Mouse (Mus musculus) heart, adult 11 months (tissue): ENCODE measurements around the gene Hspb9.

Source experiments
- DNase-seq: peaks from one replicate; pipeline ENCODE4 v3.0.0; 2022

Gene Hspb9

DNA sequence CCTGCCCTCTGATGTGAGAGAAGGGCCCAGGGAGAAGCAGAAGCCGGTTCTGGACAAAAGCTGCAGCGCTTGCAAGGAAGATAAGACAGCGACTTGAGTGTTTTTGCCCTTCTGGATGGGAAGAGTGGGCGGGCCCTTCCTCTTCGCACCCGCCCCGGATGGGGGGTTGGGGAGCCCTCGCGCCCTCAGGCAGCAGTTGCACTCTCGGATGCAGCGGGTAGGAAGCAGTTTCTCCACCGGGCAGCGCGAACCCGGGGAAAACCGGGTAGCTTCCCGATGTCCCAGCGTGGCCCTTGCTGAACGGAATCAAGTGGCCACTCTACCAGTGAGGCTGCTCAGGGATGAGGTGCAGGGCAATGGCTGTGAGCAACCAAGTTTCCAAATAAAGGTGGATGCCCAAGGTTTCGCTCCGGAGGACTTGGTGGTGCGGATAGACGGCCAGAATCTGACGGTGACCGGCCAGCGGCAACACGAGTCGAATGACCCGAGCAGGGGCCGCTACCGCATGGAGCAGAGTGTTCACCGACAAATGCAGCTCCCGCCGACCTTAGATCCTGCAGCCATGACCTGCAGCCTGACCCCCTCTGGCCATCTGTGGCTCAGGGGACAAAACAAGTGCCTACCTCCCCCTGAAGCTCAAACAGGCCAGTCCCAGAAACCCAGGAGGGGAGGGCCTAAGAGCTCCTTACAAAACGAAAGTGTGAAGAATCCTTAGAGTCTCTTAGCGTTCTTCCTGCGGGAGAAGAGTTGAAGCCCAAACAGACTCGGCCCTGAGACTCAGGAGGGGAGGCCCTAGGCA is at the start of gene Hspb9:
Gene Hspb9, plus strand, starts transcription at position 116 of the 799 bp plus-strand sequence.
- peak; percentile 99 for DNase-seq

GRCm38 (mm10) chr11:100671049-100671448 is 42.6 kb upstream of the Hspb9 start:
- peak; percentile 76 for DNase-seq

GRCm38 (mm10) chr11:100671956-100672355 is 41.7 kb upstream of the Hspb9 start:
- peak; percentile 96 for DNase-seq

DNA sequence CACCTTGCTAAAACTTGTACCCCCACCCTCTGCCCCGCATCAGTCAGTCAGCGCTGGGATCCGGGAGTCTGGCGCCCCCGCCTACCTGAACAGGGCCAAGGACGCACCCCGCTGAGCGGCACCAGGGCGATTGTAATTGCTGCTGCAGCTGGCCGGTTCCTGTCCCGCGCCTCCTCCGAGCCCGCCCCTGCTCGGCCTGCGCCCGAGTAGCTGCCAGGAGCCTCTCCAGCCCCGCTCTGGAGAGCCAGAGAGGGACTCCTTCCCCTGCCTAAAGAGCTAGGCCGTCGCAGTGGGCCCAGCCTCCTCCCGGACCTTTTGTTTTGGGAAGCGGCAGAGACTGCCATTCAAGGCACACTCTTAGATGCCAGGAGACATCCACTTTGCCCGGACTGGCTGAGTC is 40.5 kb upstream of the Hspb9 start:
- DNase-seq, result peak; percentile 96

DNA sequence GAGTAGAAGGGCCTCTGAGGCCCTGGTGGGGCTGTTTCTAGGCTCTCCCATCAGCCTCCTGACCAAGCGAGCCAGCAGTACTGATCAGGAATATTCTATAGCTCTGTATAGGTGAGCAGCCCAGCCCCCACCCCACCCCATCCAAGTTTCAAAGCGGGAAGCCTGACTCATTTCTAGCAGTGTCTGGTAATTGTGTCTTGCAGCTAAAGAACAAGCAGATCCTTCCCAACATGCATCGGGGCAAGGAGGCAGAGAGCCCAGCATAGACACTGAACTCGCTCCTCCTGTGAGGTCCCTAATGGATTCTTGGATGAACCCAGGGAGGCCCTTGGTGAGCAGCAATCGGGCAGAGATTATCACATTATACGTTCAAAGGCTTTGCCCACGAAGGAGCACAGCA is 35.8 kb upstream of the Hspb9 start:
- no peak for DNase-seq

DNA sequence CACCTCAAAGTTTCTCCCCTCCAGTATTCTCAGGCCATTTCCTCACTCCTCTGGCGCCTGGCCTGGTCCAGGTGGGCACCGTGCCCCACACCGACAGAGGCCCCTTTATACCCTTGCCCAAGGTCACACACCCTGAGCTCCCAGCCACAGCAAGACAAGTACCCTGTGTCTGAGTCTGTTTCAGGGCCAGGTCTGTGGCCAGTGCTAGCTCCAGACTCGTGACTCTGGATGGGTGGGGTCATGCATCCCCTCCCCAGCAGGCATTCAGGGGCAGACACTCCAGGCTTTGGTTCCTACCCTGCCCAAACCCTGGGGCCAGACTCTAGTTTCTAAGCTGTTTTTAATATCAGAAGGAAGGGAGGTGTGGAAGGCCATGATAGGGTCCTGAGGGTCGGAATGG is 31.8 kb upstream of the Hspb9 start:
- peak; percentile 70 for DNase-seq

DNA sequence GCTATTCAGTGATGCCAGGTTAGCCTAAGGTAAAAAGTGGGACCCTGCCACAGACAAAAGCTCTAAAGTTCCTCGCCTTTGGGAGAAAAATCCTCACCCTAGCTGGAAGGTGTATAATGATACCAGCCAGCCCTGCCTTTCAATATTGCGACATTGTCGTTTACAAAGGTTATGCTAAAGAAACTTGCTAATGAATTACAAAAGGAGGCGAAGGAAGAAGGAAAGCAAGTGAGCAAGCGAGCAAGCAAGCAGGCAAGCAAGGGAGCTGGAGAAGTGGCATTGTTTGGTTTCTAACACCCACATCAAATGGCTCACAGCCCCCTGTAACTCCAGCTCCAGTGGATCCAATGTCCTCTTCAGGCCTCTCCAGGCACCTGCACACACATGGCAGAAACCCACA is 31.1 kb upstream of the Hspb9 start:
- DNase-seq, result no peak

- DNase-seq, result no peak
Observed at GRCm38 (mm10) chr11:100684084-100684483, 29.6 kb upstream of the Hspb9 start.

DNA sequence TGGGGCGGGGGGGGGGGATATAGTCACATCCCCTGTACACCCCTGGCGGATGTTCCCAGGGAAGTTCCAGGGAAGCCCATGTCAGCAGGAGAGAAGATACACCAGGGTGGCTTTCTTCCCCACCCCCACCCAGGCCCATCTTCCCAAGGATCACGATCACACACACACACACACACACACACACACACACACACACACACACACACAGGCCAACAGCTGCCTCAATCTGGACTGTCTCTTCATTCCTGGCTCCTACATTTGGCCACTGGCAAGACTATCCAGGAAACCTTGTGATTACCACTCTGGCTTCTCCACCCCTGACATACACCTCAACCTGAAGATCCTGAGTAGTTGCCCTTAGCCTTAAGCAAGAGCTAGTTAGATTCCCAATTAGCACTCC is 28.3 kb upstream of the Hspb9 start:
- no peak for DNase-seq

DNA sequence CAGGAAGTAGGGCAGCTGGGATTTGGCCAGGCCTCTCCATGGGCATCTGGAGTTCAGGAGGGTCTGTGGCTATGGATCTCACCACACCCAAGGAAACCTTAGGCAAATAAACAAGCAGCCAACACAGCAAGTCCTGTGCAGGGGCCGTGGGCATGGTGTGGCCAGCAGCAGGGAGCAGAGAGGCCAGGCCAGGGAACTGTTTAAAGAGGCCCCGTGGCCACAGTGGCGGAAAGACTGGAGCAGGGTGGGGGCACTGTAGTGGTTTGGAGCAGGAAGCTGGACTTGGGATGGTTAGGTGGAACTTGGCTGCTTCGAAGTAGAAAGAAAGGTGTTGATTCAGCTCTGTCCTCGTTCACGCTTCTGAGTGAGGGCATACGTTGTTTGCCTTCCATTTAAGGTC is 26.4 kb upstream of the Hspb9 start:
- DNase-seq, result peak; percentile 88

GRCm38 (mm10) chr11:100688443-100688842 is 25.2 kb upstream of the Hspb9 start:
- DNase-seq, result peak; percentile 87

DNA sequence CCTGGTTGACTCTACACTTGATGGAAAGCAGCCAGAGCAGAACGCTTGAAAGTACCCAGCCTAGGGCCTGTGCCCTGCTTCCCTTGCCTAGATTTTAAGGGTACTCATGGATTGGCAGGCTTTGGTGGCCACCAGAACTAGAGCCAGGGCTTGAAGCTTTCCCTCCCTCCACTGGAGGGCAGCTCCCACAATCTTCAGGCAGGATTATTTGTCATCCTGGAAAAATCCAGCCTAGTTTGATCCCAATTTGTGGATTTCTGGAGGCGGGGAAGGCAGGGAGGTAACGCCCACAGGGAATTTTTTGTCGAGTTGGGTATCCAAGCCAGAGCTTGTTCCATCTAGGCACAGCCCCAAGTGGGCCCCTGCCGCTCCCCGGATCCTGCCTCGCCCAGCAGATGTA is 23.3 kb upstream of the Hspb9 start:
- DNase-seq, result peak; percentile 89

DNA sequence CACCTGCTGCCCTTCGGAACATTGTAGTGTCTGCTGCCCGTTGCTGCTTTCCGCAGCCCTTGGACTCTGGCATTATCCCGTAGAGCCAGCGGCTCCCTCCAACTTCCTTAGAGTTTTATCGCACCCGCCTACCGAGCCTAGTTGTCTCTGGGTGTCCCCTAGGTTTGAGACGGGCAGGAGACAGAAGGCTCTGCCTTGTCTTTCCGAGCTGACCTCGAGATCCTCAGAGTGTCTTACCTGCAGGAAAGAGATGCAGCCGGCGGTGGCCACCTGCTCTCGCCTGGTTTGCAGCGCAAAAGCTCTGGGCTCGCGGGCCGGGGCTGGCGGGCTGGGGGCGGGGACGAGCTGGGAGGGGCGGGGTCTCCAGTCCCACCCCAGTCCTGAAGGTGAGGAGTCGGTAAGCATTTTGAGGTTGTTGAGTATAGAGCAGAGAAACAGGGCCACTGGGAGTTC is 21.5 kb upstream of the Hspb9 start, which contains the start of gene Zfp385c:
Gene Zfp385c, minus strand, starts transcription at position 292 of the 453 bp plus-strand sequence.
- no peak for DNase-seq

DNA sequence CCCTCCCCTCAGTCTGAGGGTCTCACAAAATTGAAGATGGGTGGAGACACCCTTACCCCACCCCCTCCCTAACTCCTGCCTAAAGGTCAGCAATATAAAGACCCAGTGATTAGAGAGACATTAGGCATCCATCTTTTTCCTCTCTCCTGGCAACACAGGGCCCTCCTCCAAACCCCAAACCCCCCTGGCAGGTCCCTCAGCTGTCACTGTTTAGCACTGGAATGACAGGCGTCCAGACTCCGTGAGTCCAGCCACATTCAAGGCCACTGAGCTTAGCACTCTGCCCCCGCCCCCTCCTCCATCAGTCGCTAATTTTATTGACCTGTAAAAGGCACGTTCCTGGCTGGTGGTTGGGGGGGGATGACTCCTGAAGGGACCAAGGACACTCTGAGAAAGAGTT is 20.5 kb upstream of the Hspb9 start:
- no peak for DNase-seq

DNA sequence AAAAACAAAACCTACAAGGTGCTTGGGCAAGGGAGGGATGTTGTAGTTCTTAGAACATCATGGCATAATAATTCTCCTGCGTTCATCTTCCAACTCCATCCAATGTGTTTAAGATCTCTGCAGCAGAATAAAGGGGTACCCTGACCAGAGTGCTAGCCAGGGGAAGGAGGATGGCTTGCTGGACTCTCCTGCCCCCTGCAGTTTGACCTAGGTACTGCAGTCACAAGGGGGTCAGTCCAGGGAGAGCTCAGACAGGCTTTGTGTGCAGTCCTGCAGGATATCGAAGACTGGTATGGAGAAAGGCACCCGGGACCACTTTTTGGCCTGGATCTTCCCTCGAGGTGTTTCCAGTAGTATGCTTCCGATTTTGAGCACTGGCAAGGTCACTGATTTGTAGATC is 18.7 kb upstream of the Hspb9 start:
- peak; percentile 97 for DNase-seq

DNA sequence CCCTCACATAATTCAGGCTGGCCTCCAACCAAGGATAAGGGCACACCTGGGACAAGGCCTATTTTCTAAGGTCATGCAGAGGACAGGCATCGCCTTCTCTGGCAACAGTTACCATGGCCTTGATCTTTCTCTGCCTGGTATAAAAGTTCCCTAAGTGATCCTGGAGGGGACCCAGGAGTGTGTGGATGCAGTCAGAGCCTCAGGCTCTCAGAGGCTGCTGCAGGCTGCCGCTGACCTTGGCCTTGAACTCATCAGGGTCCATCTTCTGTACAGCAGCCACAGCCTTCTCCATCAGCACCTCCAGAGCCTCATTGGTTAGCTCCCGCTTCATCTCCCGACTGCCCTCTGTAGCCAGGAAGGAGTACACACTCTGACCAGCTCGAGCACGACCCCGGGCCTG is 15.7 kb upstream of the Hspb9 start:
- DNase-seq, result peak; percentile 86

DNA sequence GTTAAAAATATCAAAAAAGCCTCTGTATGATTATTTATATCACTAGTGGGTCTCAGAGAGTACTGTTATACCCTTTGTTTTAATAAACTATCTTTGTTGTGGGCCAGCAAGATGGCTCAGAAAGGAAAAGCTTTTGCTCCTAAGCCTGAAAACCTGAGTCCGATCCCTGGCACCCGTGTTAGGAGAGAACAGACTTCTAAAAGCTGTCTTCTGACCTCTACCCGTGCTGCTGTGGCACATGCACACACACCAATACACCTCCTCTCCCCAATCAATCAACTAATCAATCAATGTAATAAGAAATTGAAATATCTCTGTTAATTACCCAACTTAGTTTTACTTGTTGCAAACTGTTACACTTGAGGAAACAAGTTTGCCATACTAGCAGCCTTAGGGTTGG is 12.9 kb upstream of the Hspb9 start:
- peak; percentile 84 for DNase-seq

- peak; percentile 97 for DNase-seq
Observed at GRCm38 (mm10) chr11:100701301-100701700, 12.3 kb upstream of the Hspb9 start.

GRCm38 (mm10) chr11:100702081-100702851 is 11.4 kb upstream of the Hspb9 start:
- peak; percentile 96 for DNase-seq

DNA sequence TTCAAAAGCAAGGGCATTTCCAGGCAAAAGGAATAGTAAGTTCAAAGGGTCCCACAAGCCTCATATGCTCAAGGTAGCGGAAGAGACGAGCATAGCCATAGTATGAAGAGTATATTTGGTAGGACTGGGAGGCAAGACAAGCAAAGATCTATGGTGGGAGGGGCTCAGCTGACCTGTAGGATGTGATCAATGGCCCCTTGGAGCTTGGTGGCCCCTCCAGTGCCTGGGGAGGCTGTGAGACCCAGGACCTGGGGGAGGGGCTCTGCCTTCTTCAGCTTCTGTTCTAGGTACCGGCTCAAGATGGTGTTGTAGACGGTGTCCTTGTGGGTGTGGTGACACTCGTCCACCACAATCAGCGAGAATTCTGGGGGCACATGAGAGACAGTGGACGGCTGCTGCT is 10.7 kb upstream of the Hspb9 start:
- peak; percentile 90 for DNase-seq

- peak; percentile 92 for DNase-seq
Observed at GRCm38 (mm10) chr11:100703366-100703765, 10.3 kb upstream of the Hspb9 start.

- peak; percentile 97 for DNase-seq
Observed at GRCm38 (mm10) chr11:100703851-100704531, 9.7 kb upstream of the Hspb9 start, which contains the start of gene Dhx58. TSS of gene Dhx58 (minus strand) at chr11:100704271.

- peak; percentile 92 for DNase-seq
Observed at GRCm38 (mm10) chr11:100705095-100705747, 8.4 kb upstream of the Hspb9 start.
